Mouse (Mus musculus): Measurements from ENCODE around the gene Lrmp.

Lrmp gene

GRCm38 (mm10) chr6:145210056-145210680 is 94.7 kb downstream of the Lrmp start:
- Histone ChIP-seq H3K9me3 (ENCODE audit: low read length) (no peaks in the 10 kb centered on the region), H3K27me3 (ENCODE audit: insufficient read depth, low read length) (no peaks in the 10 kb centered on the region), H3K4me3 (replicated peaks; ENCODE audit: low read length) (peak overlapping the region; percentile 75), H3K36me3 (ENCODE audit: insufficient read depth, low read length) (peaks cover 19% of the 10 kb centered on the region), H3K4me1 (replicated peaks; ENCODE audit: low read depth, low read length) (peaks cover 26% of the 10 kb centered on the region)
- TF ChIP-seq POU5F1 (IDR thresholded peaks at IDR 0.05; ENCODE audit: borderline replicate concordance, low read length) (no peak), NANOG (IDR thresholded peaks at IDR 0.05; ENCODE audit: borderline replicate concordance, low read length) (no peak), CTCF (conservative IDR thresholded peaks at IDR 0.05; ENCODE audit: low read length) (no peak)

- no peaks in the 10 kb centered on the region for H3K9me3 ChIP-seq (ENCODE audit: low read length)
- peaks cover 24% of the 10 kb centered on the region for H3K36me3 ChIP-seq (ENCODE audit: insufficient read depth, low read length)
- H3K27me3 ChIP-seq (ENCODE audit: insufficient read depth, low read length) = no peaks in the 10 kb centered on the region
- H3K4me1 ChIP-seq (replicated peaks; ENCODE audit: low read depth, low read length) = peaks cover 26% of the 10 kb centered on the region
- peak within 1 kb of the TSS; percentile 87 for H3K4me3 ChIP-seq (replicated peaks; ENCODE audit: low read length)
- no peak for TF ChIP-seq POU5F1 (IDR thresholded peaks at IDR 0.05; ENCODE audit: borderline replicate concordance, low read length)
- no peak for TF ChIP-seq NANOG (IDR thresholded peaks at IDR 0.05; ENCODE audit: borderline replicate concordance, low read length)
- TF ChIP-seq CTCF (conservative IDR thresholded peaks at IDR 0.05; ENCODE audit: low read length) = no peak
Observed at GRCm38 (mm10) chr6:145210816-145211338, 95.4 kb downstream of the Lrmp start, which contains the start of the genes Casc1 and Etfrf1. Casc1 (minus strand) TSS chr6:145211005. Etfrf1 (plus strand) TSS chr6:145211134.

- H3K27me3 ChIP-seq (ENCODE audit: insufficient read depth, low read length) = no peaks in the 10 kb centered on the region
- H3K4me1 ChIP-seq (replicated peaks; ENCODE audit: low read depth, low read length) = peaks cover 26% of the 10 kb centered on the region
- TF ChIP-seq NANOG (IDR thresholded peaks at IDR 0.05; ENCODE audit: borderline replicate concordance, low read length) = peak; percentile 63
- TF ChIP-seq POU5F1 (IDR thresholded peaks at IDR 0.05; ENCODE audit: borderline replicate concordance, low read length) = no peak
- TF ChIP-seq CTCF (conservative IDR thresholded peaks at IDR 0.05; ENCODE audit: low read length) = no peak
- H3K4me3 ChIP-seq (replicated peaks; ENCODE audit: low read length) = peak overlapping the region; percentile 87
- H3K36me3 ChIP-seq (ENCODE audit: insufficient read depth, low read length) = peaks cover 27% of the 10 kb centered on the region
- no peaks in the 10 kb centered on the region for H3K9me3 ChIP-seq (ENCODE audit: low read length)
Observed at GRCm38 (mm10) chr6:145211376-145212305, 96.2 kb downstream of the Lrmp start.

GRCm38 (mm10) chr6:145213916-145214315 is 98.5 kb downstream of the Lrmp start:
- H3K9me3 ChIP-seq (ENCODE audit: low read length) = no peaks in the 10 kb centered on the region
- H3K36me3 ChIP-seq (ENCODE audit: insufficient read depth, low read length) = peaks cover 45% of the 10 kb centered on the region
- TF ChIP-seq POU5F1 (IDR thresholded peaks at IDR 0.05; ENCODE audit: borderline replicate concordance, low read length) (no peak), NANOG (IDR thresholded peaks at IDR 0.05; ENCODE audit: borderline replicate concordance, low read length) (no peak), CTCF (conservative IDR thresholded peaks at IDR 0.05; ENCODE audit: low read length) (no peak)
- H3K4me3 ChIP-seq (replicated peaks; ENCODE audit: low read length) = no peak overlapping the region
- peaks cover 26% of the 10 kb centered on the region for H3K4me1 ChIP-seq (replicated peaks; ENCODE audit: low read depth, low read length)
- H3K27me3 ChIP-seq (ENCODE audit: insufficient read depth, low read length) = no peaks in the 10 kb centered on the region

GRCm38 (mm10) chr6:145215826-145216225 is 100.4 kb downstream of the Lrmp start:
- Histone ChIP-seq H3K27me3 (ENCODE audit: insufficient read depth, low read length) (no peaks in the 10 kb centered on the region), H3K4me3 (replicated peaks; ENCODE audit: low read length) (no peak overlapping the region), H3K4me1 (replicated peaks; ENCODE audit: low read depth, low read length) (peaks cover 17% of the 10 kb centered on the region), H3K9me3 (ENCODE audit: low read length) (no peaks in the 10 kb centered on the region), H3K36me3 (ENCODE audit: insufficient read depth, low read length) (peaks cover 58% of the 10 kb centered on the region)
- TF ChIP-seq POU5F1 (IDR thresholded peaks at IDR 0.05; ENCODE audit: borderline replicate concordance, low read length) = no peak
- no peak for TF ChIP-seq CTCF (conservative IDR thresholded peaks at IDR 0.05; ENCODE audit: low read length)
- no peak for TF ChIP-seq NANOG (IDR thresholded peaks at IDR 0.05; ENCODE audit: borderline replicate concordance, low read length)

- Histone ChIP-seq H3K9me3 (ENCODE audit: low read length) (no peaks in the 10 kb centered on the region), H3K4me1 (replicated peaks; ENCODE audit: low read depth, low read length) (no peaks in the 10 kb centered on the region), H3K36me3 (ENCODE audit: insufficient read depth, low read length) (peaks cover 36% of the 10 kb centered on the region), H3K4me3 (replicated peaks; ENCODE audit: low read length) (no peak overlapping the region), H3K27me3 (ENCODE audit: insufficient read depth, low read length) (no peaks in the 10 kb centered on the region)
- TF ChIP-seq NANOG (IDR thresholded peaks at IDR 0.05; ENCODE audit: borderline replicate concordance, low read length) (no peak), CTCF (conservative IDR thresholded peaks at IDR 0.05; ENCODE audit: low read length) (no peak), POU5F1 (IDR thresholded peaks at IDR 0.05; ENCODE audit: borderline replicate concordance, low read length) (no peak)
Observed at GRCm38 (mm10) chr6:145224246-145224645, 108.8 kb downstream of the Lrmp start.
